Mouse (Mus musculus) liver, adult 2 months (tissue): Measurements from ENCODE around the gene Cd300ld3.

Source experiments
- CTCF ChIP-seq: fragments of 200-500 bp; IDR thresholded peaks from 2 replicates; pipeline ENCODE4 v1.5.1; 2011; ENCODE audit warnings: low read depth, low read length, control low read depth
- POLR2A ChIP-seq: fragments of 200-500 bp; IDR thresholded peaks from 2 replicates; pipeline ENCODE4 v1.6.1; 2011; ENCODE audit warnings: low read length, control low read depth; ENCODE audit not compliant: insufficient read depth; ENCODE audit errors: extremely low read depth

- TF ChIP-seq CTCF (no peak), POLR2A (no peak)
Observed at GRCm38 (mm10) chr11:115092140-115092539, 43.9 kb upstream of the Cd300ld3 start.
